Mouse (Mus musculus) kidney, adult 9 months (tissue): ENCODE measurements around the gene Pfkfb3.

ENCODE experiments used
- DNase-seq: peaks from one replicate; pipeline ENCODE4 v3.0.0; 2022

Pfkfb3 gene

DNA sequence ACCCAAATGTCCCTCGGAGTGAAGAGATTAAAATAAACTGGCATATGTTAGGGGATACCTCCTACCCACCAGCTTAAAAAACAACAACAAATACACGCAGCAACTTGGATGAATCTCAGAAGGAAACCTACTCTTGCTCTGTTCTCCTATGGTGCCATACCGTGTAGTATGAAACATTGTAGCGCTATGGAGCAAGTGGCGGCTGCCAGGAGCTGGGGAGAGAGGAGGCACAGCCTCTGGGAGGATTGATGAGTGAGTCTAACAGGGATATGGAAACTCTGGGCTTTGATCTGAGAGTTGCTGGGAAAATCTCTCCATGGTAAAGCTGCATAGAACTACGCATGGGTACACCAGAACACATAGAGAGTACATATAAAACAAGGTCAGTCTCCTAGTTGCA is 126.3 kb downstream of the Pfkfb3 start:
- no peak for DNase-seq

DNA sequence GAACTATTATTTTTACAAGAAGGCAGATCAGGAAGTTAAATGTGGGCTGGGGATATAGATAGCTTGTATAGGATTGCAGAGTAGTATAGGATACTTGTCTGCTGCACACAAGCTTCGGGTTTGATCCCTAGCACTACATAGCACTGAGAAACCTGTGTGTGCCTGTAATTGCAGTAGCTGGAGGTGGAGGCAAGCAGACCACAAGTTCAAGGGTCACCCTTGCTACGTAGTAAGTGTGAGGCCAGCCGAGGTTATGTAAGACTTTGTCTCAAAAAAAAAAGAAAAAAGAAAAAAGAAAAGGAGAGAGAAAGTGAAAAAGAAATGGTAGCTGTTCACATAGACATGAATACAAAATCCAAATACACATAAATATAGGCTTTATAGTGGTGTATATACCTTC is 127.5 kb downstream of the Pfkfb3 start:
- peak; percentile 67 for DNase-seq

DNA sequence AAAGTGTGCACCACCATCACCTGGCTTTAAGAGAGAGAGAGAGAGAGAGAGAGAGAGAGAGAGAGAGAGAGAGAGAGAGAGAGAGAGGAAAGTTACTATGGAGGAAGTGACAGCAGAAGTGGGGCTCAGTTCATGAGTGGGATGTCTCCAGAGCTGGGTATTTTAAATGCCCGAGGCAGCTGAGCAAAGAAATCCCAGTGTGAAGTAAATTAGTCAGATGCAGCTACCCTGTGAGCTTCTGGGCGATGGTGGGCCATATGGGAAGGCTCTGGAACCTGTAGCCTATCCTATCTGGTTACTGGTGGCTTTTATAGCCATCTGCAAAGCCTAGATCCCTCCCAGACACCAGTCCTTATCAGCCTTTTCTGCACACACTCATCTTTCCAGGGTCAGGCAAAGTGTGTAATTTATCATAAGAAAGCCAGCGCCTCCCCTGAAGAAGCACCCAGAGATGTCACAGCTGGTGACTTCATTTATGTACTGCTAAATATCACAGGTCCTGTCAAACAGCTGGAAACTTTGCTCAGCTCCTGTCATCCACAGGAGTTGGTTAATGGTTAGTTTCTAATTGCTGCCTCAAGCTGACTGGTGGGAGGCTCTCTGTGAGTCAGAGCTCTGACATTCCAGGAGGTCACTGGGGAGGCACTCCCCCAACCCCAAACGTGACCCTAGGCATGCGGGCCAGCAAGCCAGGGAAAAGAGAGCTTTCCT is 128.3 kb downstream of the Pfkfb3 start:
- peak; percentile 84 for DNase-seq

DNA sequence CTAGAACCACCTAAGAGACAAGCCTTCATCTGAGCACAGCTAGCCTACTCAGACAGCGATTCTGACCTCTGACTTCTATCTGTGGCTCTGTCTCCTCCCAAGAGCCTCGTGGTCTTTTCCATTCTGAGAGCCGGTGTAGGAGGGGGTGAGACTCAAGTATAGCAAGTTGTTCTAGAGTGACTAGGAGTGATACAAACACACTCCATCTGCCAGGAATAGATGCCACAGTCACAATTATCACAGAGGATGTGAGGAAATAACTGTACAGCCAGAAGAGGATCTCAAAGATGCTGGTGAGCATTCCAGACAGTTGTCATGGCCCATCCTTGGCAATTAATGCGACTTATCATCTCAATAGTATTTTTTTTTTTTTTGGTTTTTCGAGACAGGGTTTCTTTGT is 129.6 kb downstream of the Pfkfb3 start:
- no peak for DNase-seq

DNA sequence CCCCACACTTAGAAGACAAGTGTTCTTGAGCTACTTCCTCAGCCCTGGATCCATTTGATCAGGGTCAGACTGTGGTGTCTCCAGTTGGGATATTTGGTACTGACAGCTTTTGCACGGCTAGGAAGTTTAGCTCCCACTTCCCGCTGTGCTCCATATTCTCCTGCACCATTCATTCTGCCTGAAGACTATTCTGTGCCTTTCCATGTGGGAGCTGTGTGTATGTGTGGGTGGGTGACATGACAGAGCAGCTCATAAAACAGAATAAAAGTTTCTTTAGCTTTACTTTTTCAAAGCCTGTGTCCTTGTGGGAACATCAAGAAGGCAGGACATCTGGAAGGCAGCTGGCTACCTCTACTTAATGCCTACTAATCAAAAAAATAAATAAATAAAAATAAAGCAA is 130.5 kb downstream of the Pfkfb3 start:
- DNase-seq = no peak

DNA sequence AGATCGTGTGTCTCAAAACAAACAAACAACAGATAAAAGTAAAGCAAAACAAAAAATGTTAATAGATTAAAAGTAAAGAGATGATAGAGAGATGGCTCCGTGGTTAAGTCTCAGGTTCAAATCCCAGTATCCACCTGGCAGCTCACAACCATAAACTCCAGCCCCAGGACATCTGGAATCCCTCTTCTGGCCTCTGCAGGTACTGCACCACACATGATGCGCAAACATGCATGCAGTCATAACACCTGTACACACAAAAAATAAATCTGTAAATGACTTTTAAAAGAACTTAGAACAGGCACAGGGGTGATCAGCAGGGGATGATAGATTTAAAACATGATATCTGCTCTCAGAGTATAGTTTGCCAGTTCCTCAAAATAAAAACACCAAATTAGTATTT is 131.5 kb downstream of the Pfkfb3 start:
- no peak for DNase-seq
